Comparison of ENCODE assay signal across 17 mouse cellular contexts in the genomic region with DNA sequence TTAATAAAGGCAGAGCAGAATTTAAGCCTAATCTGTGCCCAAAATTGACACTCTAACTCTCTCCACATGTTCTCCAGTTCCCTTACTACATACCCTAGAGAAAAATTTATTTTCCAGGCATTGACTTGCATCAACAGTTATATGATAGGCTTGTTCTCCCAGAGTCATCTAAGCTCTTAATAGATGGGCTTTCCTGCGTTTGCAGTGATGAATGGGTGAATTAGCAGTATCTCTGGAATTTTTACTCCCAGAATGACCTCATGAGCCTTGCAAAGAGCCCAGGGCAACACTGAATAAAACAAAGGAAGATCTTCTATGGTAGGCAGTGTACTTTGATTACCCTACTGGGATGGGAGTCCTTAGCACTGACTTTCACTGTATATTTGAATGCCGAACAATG. TPM values are rescaled to one million over a fixed set of nuclear protein-coding genes. Genes with fewer than 3 reads are reported as not detected.
"Had no signal": no experiment of that assay in that cellular context is flagged by ENCODE, and none has a peak within 500 bp of the region (broad histone marks: within the 10 kb centered on the region; RNA-seq: fewer than 3 reads in every experiment).

No protein-coding gene starts in this region.

- H3K9ac ChIP-seq: lung, embryonic 14.5 days; midbrain, embryonic 13.5 days; midbrain, embryonic 15.5 days; neural tube, embryonic 12.5 days had no signal

- H3K27ac ChIP-seq: midbrain, embryonic 13.5 days; midbrain, embryonic 15.5 days; neural tube, embryonic 12.5 days had no signal

- H3K36me3 ChIP-seq: midbrain, embryonic 13.5 days; midbrain, embryonic 15.5 days; neural tube, embryonic 12.5 days had no signal

- DNase-seq: lung, adult 18-20 months; lung, embryonic 14.5 days; lung, postnatal 10 days; lung, postnatal 4 days; right cerebral cortex, postnatal 14 days; right cerebral cortex, postnatal 4 days; spleen, adult 18-20 months; thymus, adult 18-20 months; thymus, postnatal 25 days; thymus, postnatal 4 days had no signal

- H3K4me3 ChIP-seq: midbrain, embryonic 13.5 days; midbrain, embryonic 15.5 days; neural tube, embryonic 12.5 days had no signal

- H3K27me3 ChIP-seq: midbrain, embryonic 13.5 days; midbrain, embryonic 15.5 days; neural tube, embryonic 12.5 days had no signal

- H3K4me2 ChIP-seq: lung, embryonic 14.5 days; midbrain, embryonic 11.5 days; midbrain, embryonic 13.5 days; midbrain, embryonic 15.5 days; neural tube, embryonic 12.5 days had no signal

- H3K4me1 ChIP-seq: midbrain, embryonic 13.5 days; midbrain, embryonic 15.5 days; neural tube, embryonic 12.5 days had no signal

- H3K9me3 ChIP-seq: midbrain, embryonic 13.5 days; midbrain, embryonic 15.5 days; neural tube, embryonic 12.5 days had no signal

- ATAC-seq: midbrain, embryonic 13.5 days; midbrain, embryonic 15.5 days had no signal

RNA-seq across cellular contexts. Expression of a gene that starts 33.5 kb away (rescaled TPM):
- total RNA-seq: megakaryocyte-erythroid progenitor cell, adult 5-6 weeks; monocyte, adult 5-6 weeks; neutrophil, adult 5-6 weeks had no signal
